Comparison of ENCODE assay signal across 8 mouse cellular contexts in genomic region chr13:42095826-42096515, GRCm38 (mm10). TPM values are rescaled to one million over a fixed set of nuclear protein-coding genes. Genes with fewer than 3 reads are reported as not detected.
DNase-seq lines count a peak whose midpoint lies in the region; ATAC-seq and TF ChIP-seq lines count a peak whose summit lies in the region.

No protein-coding gene starts in this region.

- no peak overlapping the region for H3K4me3 ChIP-seq in heart, embryonic 12.5 days
- H3K4me3 ChIP-seq in heart, postnatal 0 days (ENCODE audit: low read depth, low read length): no peak overlapping the region
- H3K4me3 ChIP-seq in forebrain, embryonic 12.5 days (replicated peaks): no peak overlapping the region

- peak overlapping the region; percentile 49 for H3K27ac ChIP-seq in heart, embryonic 12.5 days (ENCODE audit: poor library complexity, severe bottlenecking)
- H3K27ac ChIP-seq in heart, postnatal 0 days (ENCODE audit: low read depth): peak overlapping the region; percentile 56
- no peak overlapping the region for H3K27ac ChIP-seq in forebrain, embryonic 12.5 days

- H3K9me3 ChIP-seq in heart, embryonic 12.5 days (replicated peaks): peaks cover 6% of the 10 kb centered on the region
- no peaks in the 10 kb centered on the region for H3K9me3 ChIP-seq in heart, postnatal 0 days (replicated peaks; ENCODE audit: control insufficient read depth, low read length)
- peaks cover 6% of the 10 kb centered on the region; the same call in 1 of the 2 replicates for H3K9me3 ChIP-seq in forebrain, embryonic 12.5 days

- H3K27me3 ChIP-seq in heart, embryonic 12.5 days (replicated peaks): no peaks in the 10 kb centered on the region
- no peaks in the 10 kb centered on the region for H3K27me3 ChIP-seq in heart, postnatal 0 days (ENCODE audit: control insufficient read depth, insufficient read depth, low read length)
- no peaks in the 10 kb centered on the region for H3K27me3 ChIP-seq in forebrain, embryonic 12.5 days

- WGBS in heart, embryonic 12.5 days: 41% methylated on average over 10 of the region's 10 CpGs
- 36% methylated on average over 10 of the region's 10 CpGs for WGBS in heart, postnatal 0 days
- WGBS in forebrain, embryonic 12.5 days: 84% methylated on average over 10 of the region's 10 CpGs

- ATAC-seq in heart, embryonic 12.5 days (ENCODE audit: insufficient number of reproducible peaks, low FRiP score): peak; percentile 56; the same call in 1 of the 2 replicates
- peak; percentile 33; the same call in 1 of the 2 replicates for ATAC-seq in heart, postnatal 0 days (ENCODE audit: insufficient read depth, low read depth)
- ATAC-seq in forebrain, embryonic 12.5 days (ENCODE audit: low FRiP score): no peak

- H3K4me2 ChIP-seq in heart, embryonic 12.5 days: peak overlapping the region; percentile 15; the same call in 1 of the 2 replicates
- peak overlapping the region; percentile 19; the same call in 1 of the 2 replicates for H3K4me2 ChIP-seq in heart, postnatal 0 days (ENCODE audit: low read depth, low read length)
- H3K4me2 ChIP-seq in forebrain, embryonic 12.5 days: no peak overlapping the region

- H3K4me1 ChIP-seq in heart, embryonic 12.5 days (replicated peaks): peaks cover 42% of the 10 kb centered on the region
- H3K4me1 ChIP-seq in heart, postnatal 0 days (ENCODE audit: control insufficient read depth, insufficient read depth): peaks cover 21% of the 10 kb centered on the region
- H3K4me1 ChIP-seq in forebrain, embryonic 12.5 days: peaks cover 28% of the 10 kb centered on the region

- no peak for DNase-seq in heart, postnatal 10 days
- DNase-seq in B cell, adult 2 months: peak; percentile 46 to 51
- DNase-seq in heart, postnatal 0 days (ENCODE audit: low spot score): no peak
- DNase-seq in natural killer cell, adult 2 months (ENCODE audit: low spot score in 2 of 2): peak; percentile 42 to 45
- DNase-seq in adrenal gland, postnatal 14 days: no peak
- DNase-seq in urinary bladder, postnatal 14 days (ENCODE audit: low spot score): no peak

- peaks cover 6% of the 10 kb centered on the region; the same call in 1 of the 2 replicates for H3K36me3 ChIP-seq in heart, embryonic 12.5 days
- no peaks in the 10 kb centered on the region for H3K36me3 ChIP-seq in heart, postnatal 0 days (replicated peaks; ENCODE audit: control insufficient read depth, insufficient read depth, low read length)
- H3K36me3 ChIP-seq in forebrain, embryonic 12.5 days (replicated peaks): peaks cover 10% of the 10 kb centered on the region; the same call in 1 of the 2 replicates

- TF ChIP-seq EP300 in heart, postnatal 0 days (IDR thresholded peaks at IDR 0.05; ENCODE audit: low read depth): no peak

- TF ChIP-seq CTCF in heart, postnatal 0 days (IDR thresholded peaks at IDR 0.05; ENCODE audit: low read depth): no peak

- intact Hi-C loops in heart, postnatal 10 days (cut with DNase I): no loop called here

- H3K9ac ChIP-seq in heart, embryonic 12.5 days: peak overlapping the region; percentile 35; the same call in 1 of the 2 replicates
- no peak overlapping the region for H3K9ac ChIP-seq in heart, postnatal 0 days (replicated peaks; ENCODE audit: low read depth, low read length)
- no peak overlapping the region for H3K9ac ChIP-seq in forebrain, embryonic 12.5 days

RNA-seq across cellular contexts. Expression of gene Hivep1, which starts 44.1 kb away (rescaled TPM):
- polyA plus RNA-seq in heart, embryonic 12.5 days (2016; fragmentation: Nextera tagmentation; extraction: Ambion mirVana): 10.2 and 10.8 TPM in 2 replicates
- 10 to 100 TPM; 24.2 to 24.3 TPM for total RNA-seq in heart, postnatal 10 days (2021)
- total RNA-seq in heart, postnatal 0 days (2014; rRNA removed; ENCODE audit: low replicate concordance): 14.0 and 33.5 TPM in 2 replicates
- 3.7 and 4.1 TPM in 2 replicates for polyA plus RNA-seq in heart, postnatal 0 days (2015; fragmentation: Nextera tagmentation; extraction: Ambion mirVana)
- 27.1 and 29.1 TPM in 2 replicates for total RNA-seq in adrenal gland, postnatal 14 days (2021)
- 17.4 and 22.1 TPM in 2 replicates for polyA plus RNA-seq in forebrain, embryonic 12.5 days (2016; fragmentation: Nextera tagmentation; extraction: Ambion mirVana)

Comparison
In these comparisons a context has a peak if more than half of its experiments do, and no peak if none do; other contexts are left out.
1. DNase-seq: peak in B cell, adult 2 months (2 of 2) and natural killer cell, adult 2 months (2 of 2); none in heart, postnatal 10 days (0 of 2), heart, postnatal 0 days (single experiment), adrenal gland, postnatal 14 days (single experiment) and urinary bladder, postnatal 14 days (single experiment).